Mouse (Mus musculus) kidney, adult 2 months (tissue): ENCODE data around the gene Olfr1419.

Source experiments
- CTCF ChIP-seq: fragments of 200-500 bp; conservative IDR thresholded peaks from 2 replicates; pipeline ENCODE4 v1.5.1; 2011; ENCODE audit warnings: low read depth, mild to moderate bottlenecking, control low read depth, low read length, moderate library complexity, mixed read lengths; ENCODE audit not compliant: insufficient read depth, insufficient read length
- POLR2A ChIP-seq: fragments of 200-500 bp; IDR thresholded peaks from one replicate; pipeline ENCODE4 v1.6.1; 2011; ENCODE audit warnings: low read depth, low read length, control low read depth

DNA sequence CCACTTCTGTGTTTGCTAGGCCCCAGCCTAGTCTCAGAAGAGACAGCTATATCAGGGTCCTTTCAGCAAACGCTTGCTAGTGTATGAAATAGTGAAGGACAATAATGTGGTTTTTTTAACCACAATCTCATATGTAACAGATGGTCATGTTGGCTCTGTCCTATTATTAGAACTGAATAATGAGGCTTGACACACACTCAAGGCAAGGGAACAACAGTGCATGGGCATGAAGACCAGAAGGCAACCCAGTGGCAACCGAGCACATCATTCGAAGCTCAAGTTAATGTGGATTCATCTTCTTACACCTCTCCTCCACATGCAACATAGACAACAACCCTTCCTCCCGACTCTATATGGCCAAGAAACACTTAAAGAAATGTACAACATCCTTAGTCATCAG is 28.6 kb downstream of the Olfr1419 start:
- no peak for TF ChIP-seq CTCF
- no peak for TF ChIP-seq POLR2A
